Mouse (Mus musculus): ENCODE measurements at regions not wholly inside any gene's neighbourhood (a gene's known extent, or its start where the extent isn't known, plus 50 kb on each side); places are given as distances from the start of the nearest gene placed in this dataset.

GRCm38 (mm10) chr10:98333411-98334067, 580.7 kb upstream of the Atp2b1 start:
- Histone ChIP-seq H3K4me2 (ENCODE audit: low read depth, low read length) (no peak overlapping the region), H3K9me3 (ENCODE audit: control insufficient read depth, low read length) (no peaks in the 10 kb centered on the region), H3K4me1 (ENCODE audit: control insufficient read depth, insufficient read depth, low read length) (no peaks in the 10 kb centered on the region), H3K36me3 (ENCODE audit: control insufficient read depth, insufficient read depth, low read length) (no peaks in the 10 kb centered on the region), H3K4me3 (ENCODE audit: low read depth, low read length) (no peak overlapping the region), H3K9ac (ENCODE audit: low read depth, low read length) (no peak overlapping the region), H3K27me3 (replicated peaks; ENCODE audit: control insufficient read depth, insufficient read depth, low read length) (no peaks in the 10 kb centered on the region), H3K27ac (replicated peaks; ENCODE audit: low read depth, low read length) (no peak overlapping the region)
- DNase-seq (ENCODE audit: low spot score) (peak; percentile 21), ATAC-seq (ENCODE audit: low read depth) (0 out of 2 replicates have a peak, but pooled peaks have one; percentile 33)
- WGBS, result 68% methylated on average over 6 of the region's 6 CpGs

- no peaks in the 10 kb centered on the region for H3K27me3 ChIP-seq (replicated peaks; ENCODE audit: control insufficient read depth, insufficient read depth, low read length)
- ATAC-seq (ENCODE audit: low read depth), result no peak
- H3K9me3 ChIP-seq (ENCODE audit: control insufficient read depth, low read length), result no peaks in the 10 kb centered on the region
- no peak overlapping the region for H3K27ac ChIP-seq (replicated peaks; ENCODE audit: low read depth, low read length)
- H3K4me3 ChIP-seq (ENCODE audit: low read depth, low read length), result no peak overlapping the region
- H3K4me1 ChIP-seq (ENCODE audit: control insufficient read depth, insufficient read depth, low read length), result no peaks in the 10 kb centered on the region
- no peak overlapping the region for H3K9ac ChIP-seq (ENCODE audit: low read depth, low read length)
- H3K4me2 ChIP-seq (ENCODE audit: low read depth, low read length), result no peak overlapping the region
- 78% methylated on average over 5 of the region's 5 CpGs for WGBS
- DNase-seq (ENCODE audit: low spot score), result peak; percentile 6
- H3K36me3 ChIP-seq (ENCODE audit: control insufficient read depth, insufficient read depth, low read length), result no peaks in the 10 kb centered on the region
These were observed 570.4 kb upstream of the Atp2b1 start for GRCm38 (mm10) chr10:98343827-98344226.

- DNase-seq (ENCODE audit: low spot score), result peak; percentile 88
- Histone ChIP-seq H3K4me2 (ENCODE audit: low read depth, low read length) (no peak overlapping the region), H3K9me3 (ENCODE audit: control insufficient read depth, low read length) (no peaks in the 10 kb centered on the region), H3K27me3 (replicated peaks; ENCODE audit: control insufficient read depth, insufficient read depth, low read length) (no peaks in the 10 kb centered on the region), H3K36me3 (ENCODE audit: control insufficient read depth, insufficient read depth, low read length) (no peaks in the 10 kb centered on the region), H3K9ac (ENCODE audit: low read depth, low read length) (no peak overlapping the region), H3K4me1 (ENCODE audit: control insufficient read depth, insufficient read depth, low read length) (no peaks in the 10 kb centered on the region), H3K4me3 (ENCODE audit: low read depth, low read length) (no peak overlapping the region), H3K27ac (replicated peaks; ENCODE audit: low read depth, low read length) (peak overlapping the region; percentile 44; the same call in 1 of the 2 replicates)
- ATAC-seq (ENCODE audit: low read depth), result peak; percentile 74; the same call in 1 of the 2 replicates
- 34% methylated on average over 5 of the region's 5 CpGs for WGBS
These were observed 564.7 kb upstream of the Atp2b1 start for GRCm38 (mm10) chr10:98349466-98349865.

GRCm38 (mm10) chr10:98350318-98350926, 563.8 kb upstream of the Atp2b1 start:
- Histone ChIP-seq H3K4me3 (ENCODE audit: low read depth, low read length) (no peak overlapping the region), H3K4me1 (ENCODE audit: control insufficient read depth, insufficient read depth, low read length) (no peaks in the 10 kb centered on the region), H3K9ac (ENCODE audit: low read depth, low read length) (no peak overlapping the region), H3K27ac (replicated peaks; ENCODE audit: low read depth, low read length) (no peak overlapping the region), H3K27me3 (replicated peaks; ENCODE audit: control insufficient read depth, insufficient read depth, low read length) (no peaks in the 10 kb centered on the region), H3K36me3 (ENCODE audit: control insufficient read depth, insufficient read depth, low read length) (no peaks in the 10 kb centered on the region), H3K9me3 (ENCODE audit: control insufficient read depth, low read length) (no peaks in the 10 kb centered on the region), H3K4me2 (ENCODE audit: low read depth, low read length) (no peak overlapping the region)
- no peak for ATAC-seq (ENCODE audit: low read depth)
- 88% methylated on average over 6 of the region's 6 CpGs for WGBS
- DNase-seq (ENCODE audit: low spot score), result no peak

GRCm38 (mm10) chr10:98352061-98352460, 562.1 kb upstream of the Atp2b1 start:
- DNase-seq (ENCODE audit: low spot score), result no peak
- no peaks in the 10 kb centered on the region for H3K9me3 ChIP-seq (ENCODE audit: control insufficient read depth, low read length)
- ATAC-seq (ENCODE audit: low read depth), result no peak
- no peak overlapping the region for H3K4me2 ChIP-seq (ENCODE audit: low read depth, low read length)
- no peak overlapping the region for H3K27ac ChIP-seq (replicated peaks; ENCODE audit: low read depth, low read length)
- no peak overlapping the region for H3K9ac ChIP-seq (ENCODE audit: low read depth, low read length)
- no peaks in the 10 kb centered on the region for H3K4me1 ChIP-seq (ENCODE audit: control insufficient read depth, insufficient read depth, low read length)
- H3K4me3 ChIP-seq (ENCODE audit: low read depth, low read length), result no peak overlapping the region
- 46% methylated on average over 2 of the region's 2 CpGs for WGBS
- no peaks in the 10 kb centered on the region for H3K36me3 ChIP-seq (ENCODE audit: control insufficient read depth, insufficient read depth, low read length)
- H3K27me3 ChIP-seq (replicated peaks; ENCODE audit: control insufficient read depth, insufficient read depth, low read length), result no peaks in the 10 kb centered on the region

GRCm38 (mm10) chr10:98354486-98354885, 559.7 kb upstream of the Atp2b1 start:
- WGBS, result 82% methylated on average over 2 of the region's 2 CpGs
- Histone ChIP-seq H3K9me3 (ENCODE audit: control insufficient read depth, low read length) (no peaks in the 10 kb centered on the region), H3K9ac (ENCODE audit: low read depth, low read length) (no peak overlapping the region), H3K27me3 (replicated peaks; ENCODE audit: control insufficient read depth, insufficient read depth, low read length) (no peaks in the 10 kb centered on the region), H3K4me1 (ENCODE audit: control insufficient read depth, insufficient read depth, low read length) (no peaks in the 10 kb centered on the region), H3K4me3 (ENCODE audit: low read depth, low read length) (no peak overlapping the region), H3K4me2 (ENCODE audit: low read depth, low read length) (no peak overlapping the region), H3K36me3 (ENCODE audit: control insufficient read depth, insufficient read depth, low read length) (no peaks in the 10 kb centered on the region), H3K27ac (replicated peaks; ENCODE audit: low read depth, low read length) (no peak overlapping the region)
- ATAC-seq (ENCODE audit: low read depth), result no peak
- DNase-seq (ENCODE audit: low spot score), result no peak

GRCm38 (mm10) chr10:98364604-98365003, 549.6 kb upstream of the Atp2b1 start:
- 71% methylated on average over 2 of the region's 2 CpGs for WGBS
- DNase-seq (ENCODE audit: low spot score), result no peak
- Histone ChIP-seq H3K27ac (replicated peaks; ENCODE audit: low read depth, low read length) (no peak overlapping the region), H3K36me3 (ENCODE audit: control insufficient read depth, insufficient read depth, low read length) (no peaks in the 10 kb centered on the region), H3K4me2 (ENCODE audit: low read depth, low read length) (no peak overlapping the region), H3K4me1 (ENCODE audit: control insufficient read depth, insufficient read depth, low read length) (no peaks in the 10 kb centered on the region), H3K9ac (ENCODE audit: low read depth, low read length) (no peak overlapping the region), H3K27me3 (replicated peaks; ENCODE audit: control insufficient read depth, insufficient read depth, low read length) (no peaks in the 10 kb centered on the region), H3K9me3 (ENCODE audit: control insufficient read depth, low read length) (no peaks in the 10 kb centered on the region), H3K4me3 (ENCODE audit: low read depth, low read length) (no peak overlapping the region)
- ATAC-seq (ENCODE audit: low read depth), result no peak

GRCm38 (mm10) chr10:98372561-98372960, 541.6 kb upstream of the Atp2b1 start:
- WGBS, result 59% methylated on average over 4 of the region's 4 CpGs
- Histone ChIP-seq H3K9ac (ENCODE audit: low read depth, low read length) (no peak overlapping the region), H3K36me3 (ENCODE audit: control insufficient read depth, insufficient read depth, low read length) (no peaks in the 10 kb centered on the region), H3K4me3 (ENCODE audit: low read depth, low read length) (no peak overlapping the region), H3K27me3 (replicated peaks; ENCODE audit: control insufficient read depth, insufficient read depth, low read length) (no peaks in the 10 kb centered on the region), H3K4me2 (ENCODE audit: low read depth, low read length) (no peak overlapping the region), H3K27ac (replicated peaks; ENCODE audit: low read depth, low read length) (no peak overlapping the region), H3K9me3 (ENCODE audit: control insufficient read depth, low read length) (no peaks in the 10 kb centered on the region), H3K4me1 (ENCODE audit: control insufficient read depth, insufficient read depth, low read length) (no peaks in the 10 kb centered on the region)
- ATAC-seq (ENCODE audit: low read depth), result no peak
- no peak for DNase-seq (ENCODE audit: low spot score)

GRCm38 (mm10) chr10:98373314-98373713, 540.9 kb upstream of the Atp2b1 start:
- ATAC-seq (ENCODE audit: low read depth) (no peak), DNase-seq (ENCODE audit: low spot score) (no peak)
- no peak overlapping the region for H3K4me2 ChIP-seq (ENCODE audit: low read depth, low read length)
- 76% methylated on average over 3 of the region's 3 CpGs for WGBS
- no peaks in the 10 kb centered on the region for H3K9me3 ChIP-seq (ENCODE audit: control insufficient read depth, low read length)
- no peaks in the 10 kb centered on the region for H3K36me3 ChIP-seq (ENCODE audit: control insufficient read depth, insufficient read depth, low read length)
- no peak overlapping the region for H3K9ac ChIP-seq (ENCODE audit: low read depth, low read length)
- H3K27ac ChIP-seq (replicated peaks; ENCODE audit: low read depth, low read length), result no peak overlapping the region
- H3K4me1 ChIP-seq (ENCODE audit: control insufficient read depth, insufficient read depth, low read length), result no peaks in the 10 kb centered on the region
- H3K4me3 ChIP-seq (ENCODE audit: low read depth, low read length), result no peak overlapping the region
- H3K27me3 ChIP-seq (replicated peaks; ENCODE audit: control insufficient read depth, insufficient read depth, low read length), result no peaks in the 10 kb centered on the region
